Mouse (Mus musculus) MEL (cell line): ENCODE data around the gene Unc13d. TPM values are rescaled to one million over a fixed set of nuclear protein-coding genes. Genes with fewer than 3 reads are reported as not detected.

ENCODE experiments used
- DNase-seq: peaks from one replicate; pipeline ENCODE4 v3.0.0; 2011; ENCODE audit warnings: low read depth, low spot score
- H3K27ac ChIP-seq: 2 replicates; pipeline ENCODE4 v1.5.1; 2012; ENCODE audit warnings: low read depth, mild to moderate bottlenecking, control low read depth, low read length, moderate library complexity; ENCODE audit not compliant: control insufficient read depth
- H3K27me3 ChIP-seq, 2 experiments: fragments of 150-350 bp in 1 of 2; sonication (generic) in 1 of 2; 2 replicates each; pipeline ENCODE4 v1.6.1; 2012; ENCODE audit warnings: low read length in 2 of 2, mild to moderate bottlenecking in 2 of 2, improper control_type of control experiment in 1 of 2, moderate library complexity in 1 of 2; ENCODE audit not compliant: insufficient read depth in 2 of 2, control insufficient read depth in 1 of 2
- H3K36me3 ChIP-seq, 2 experiments: 2 replicates each; pipeline ENCODE4 v1.6.1; 2012 to 2014; ENCODE audit warnings: low read length in 2 of 2, improper control_type of control experiment in 1 of 2, inconsistent platforms in 1 of 2, mild to moderate bottlenecking in 1 of 2; ENCODE audit not compliant: insufficient read depth in 2 of 2, control insufficient read depth in 1 of 2
- H3K4me1 ChIP-seq, 2 experiments: fragments of 150-350 bp in 1 of 2; sonication (generic) in 1 of 2; 2 replicates each; pipeline ENCODE4 v1.6.1; 2012; ENCODE audit warnings: low read length in 2 of 2, improper control_type of control experiment in 1 of 2, mild to moderate bottlenecking in 1 of 2; ENCODE audit not compliant: insufficient read depth in 2 of 2, control insufficient read depth in 1 of 2
- H3K4me3 ChIP-seq, 2 experiments: fragments of 150-350 bp in 1 of 2; sonication (generic) in 1 of 2; 2 replicates each; pipeline ENCODE4 v1.5.1; 2012; ENCODE audit warnings: low read depth in 2 of 2, low read length in 2 of 2, mild to moderate bottlenecking in 2 of 2, moderate library complexity in 2 of 2, control low read depth in 1 of 2, improper control_type of control experiment in 1 of 2; ENCODE audit not compliant: control insufficient read depth in 1 of 2, insufficient read depth in 1 of 2
- H3K79me2 ChIP-seq: 2 replicates; pipeline ENCODE4 v1.6.1; 2012; ENCODE audit warnings: mild to moderate bottlenecking, low read length, moderate library complexity; ENCODE audit not compliant: control insufficient read depth, poor library complexity, insufficient read depth
- H3K9ac ChIP-seq: 2 replicates; pipeline ENCODE4 v1.6.1; 2012; ENCODE audit warnings: low read depth, mild to moderate bottlenecking, control low read depth, low read length, moderate library complexity; ENCODE audit not compliant: control insufficient read depth, poor library complexity, severe bottlenecking
- H3K9me3 ChIP-seq: fragments of 150-350 bp; sonication (generic); replicated peaks from 2 replicates; pipeline ENCODE4 v1.6.1; 2012; ENCODE audit warnings: mild to moderate bottlenecking, low read length, improper control_type of control experiment, moderate library complexity; ENCODE audit not compliant: insufficient read depth
- CHD1 ChIP-seq: IDR thresholded peaks from 2 replicates; pipeline ENCODE4 v1.6.1; 2012; ENCODE audit warnings: low read depth, mild to moderate bottlenecking, inconsistent platforms, low read length, improper control_type of control experiment
- CHD2 ChIP-seq: IDR thresholded peaks from 2 replicates; pipeline ENCODE4 v1.6.1; 2011; ENCODE audit warnings: low read length, improper control_type of control experiment
- CTCF ChIP-seq, 3 experiments: IDR thresholded peaks in 2 of 3; conservative IDR thresholded peaks in 1 of 3; 2 replicates each; pipeline ENCODE4 v1.5.1; 2011 to 2012; ENCODE audit warnings: low read length in 3 of 3, low read depth in 2 of 3, mild to moderate bottlenecking in 2 of 3, improper control_type of control experiment in 1 of 3, inconsistent platforms in 1 of 3, mixed read lengths in 1 of 3, moderate library complexity in 1 of 3; ENCODE audit not compliant: control insufficient read depth in 1 of 3, insufficient read depth in 1 of 3, poor library complexity in 1 of 3, severe bottlenecking in 1 of 3
- E2F4 ChIP-seq: IDR thresholded peaks from 2 replicates; pipeline ENCODE4 v1.6.1; 2011; ENCODE audit warnings: low read depth, low read length, improper control_type of control experiment, borderline replicate concordance
- ELF1 ChIP-seq: IDR thresholded peaks from 2 replicates; pipeline ENCODE4 v1.6.1; 2014; ENCODE audit warnings: low read depth, mild to moderate bottlenecking, inconsistent platforms, low read length, improper control_type of control experiment, moderate library complexity
- GABPA ChIP-seq: IDR thresholded peaks from 2 replicates; pipeline ENCODE4 v1.6.1; 2012; ENCODE audit warnings: low read depth, mild to moderate bottlenecking, inconsistent platforms, low read length, improper control_type of control experiment, moderate library complexity
- HCFC1 ChIP-seq: IDR thresholded peaks from 2 replicates; pipeline ENCODE4 v1.6.1; 2012; ENCODE audit warnings: low read depth, mild to moderate bottlenecking, inconsistent platforms, low read length, improper control_type of control experiment, moderate library complexity
- JUND ChIP-seq: IDR thresholded peaks from 2 replicates; pipeline ENCODE4 v1.6.1; 2011; ENCODE audit warnings: low read depth, mild to moderate bottlenecking, improper control_type of control experiment, low read length
- KAT2A ChIP-seq: conservative IDR thresholded peaks from 2 replicates; pipeline ENCODE4 v1.6.1; 2012; ENCODE audit warnings: low read depth, low read length, improper control_type of control experiment, inconsistent platforms
- MAFK ChIP-seq: IDR thresholded peaks from 2 replicates; pipeline ENCODE4 v1.6.1; 2011; ENCODE audit warnings: low read depth, mild to moderate bottlenecking, low read length, improper control_type of control experiment, borderline replicate concordance
- MAX ChIP-seq: IDR thresholded peaks from 2 replicates; pipeline ENCODE4 v1.6.1; 2011; ENCODE audit warnings: low read length, improper control_type of control experiment
- MAZ ChIP-seq: IDR thresholded peaks from 2 replicates; pipeline ENCODE4 v1.6.1; 2012; ENCODE audit warnings: low read depth, mild to moderate bottlenecking, inconsistent platforms, low read length, improper control_type of control experiment
- MXI1 ChIP-seq: IDR thresholded peaks from 2 replicates; pipeline ENCODE4 v1.6.1; 2011; ENCODE audit warnings: mild to moderate bottlenecking, low read depth, low read length, improper control_type of control experiment
- MYC ChIP-seq: IDR thresholded peaks from 2 replicates; pipeline ENCODE4 v1.6.1; 2011; ENCODE audit warnings: low read depth, mild to moderate bottlenecking, low read length, improper control_type of control experiment, moderate library complexity
- NELFE ChIP-seq: IDR thresholded peaks from 2 replicates; pipeline ENCODE4 v1.6.1; 2011; ENCODE audit warnings: low read depth, low read length, improper control_type of control experiment
- NRF1 ChIP-seq: IDR thresholded peaks from 2 replicates; pipeline ENCODE4 v1.6.1; 2014; ENCODE audit warnings: low read depth, mild to moderate bottlenecking, inconsistent platforms, low read length, improper control_type of control experiment, moderate library complexity; ENCODE audit not compliant: poor library complexity, insufficient read depth, severe bottlenecking
- POLR2A ChIP-seq, 2 experiments: IDR thresholded peaks; 2 replicates each; pipeline ENCODE4 v1.6.1; 2011 to 2012; ENCODE audit warnings: low read length in 2 of 2, mild to moderate bottlenecking in 2 of 2, control low read depth in 1 of 2, improper control_type of control experiment in 1 of 2, low read depth in 1 of 2, moderate library complexity in 1 of 2; ENCODE audit not compliant: control insufficient read depth in 1 of 2, insufficient read depth in 1 of 2, poor library complexity in 1 of 2
- POLR2AphosphoS2 ChIP-seq: IDR thresholded peaks from 2 replicates; pipeline ENCODE4 v1.6.1; 2011; ENCODE audit warnings: low read length, improper control_type of control experiment
- POLR2AphosphoS5 ChIP-seq: IDR thresholded peaks from 2 replicates; pipeline ENCODE4 v1.6.1; 2012; ENCODE audit warnings: low read depth, borderline replicate concordance, mild to moderate bottlenecking, inconsistent platforms, low read length, moderate library complexity, mixed read lengths
- RAD21 ChIP-seq: IDR thresholded peaks from 2 replicates; pipeline ENCODE4 v1.6.1; 2011; ENCODE audit warnings: mild to moderate bottlenecking, low read depth, low read length, improper control_type of control experiment
- RCOR1 ChIP-seq: IDR thresholded peaks from 2 replicates; pipeline ENCODE4 v1.6.1; 2012; ENCODE audit warnings: low read depth, mild to moderate bottlenecking, inconsistent platforms, low read length, improper control_type of control experiment
- SIN3A ChIP-seq: IDR thresholded peaks from 2 replicates; pipeline ENCODE4 v1.6.1; 2012; ENCODE audit warnings: low read length, improper control_type of control experiment, inconsistent platforms
- SMC3 ChIP-seq: IDR thresholded peaks from 2 replicates; pipeline ENCODE4 v1.6.1; 2011; ENCODE audit warnings: low read depth, low read length, improper control_type of control experiment
- TAL1 ChIP-seq: IDR thresholded peaks from 2 replicates; pipeline ENCODE4 v1.6.1; 2012; ENCODE audit warnings: mild to moderate bottlenecking, inconsistent platforms, low read length, moderate library complexity, mixed read lengths
- TBP ChIP-seq: IDR thresholded peaks from 2 replicates; pipeline ENCODE4 v1.8.0; 2011; ENCODE audit warnings: low read depth, low read length, improper control_type of control experiment
- TCF12 ChIP-seq: IDR thresholded peaks from 2 replicates; pipeline ENCODE4 v1.6.1; 2014; ENCODE audit warnings: low read depth, mild to moderate bottlenecking, inconsistent platforms, low read length, improper control_type of control experiment, moderate library complexity
- USF2 ChIP-seq, 2 experiments: IDR thresholded peaks; 2 replicates each; pipeline ENCODE4 v1.6.1; 2011 to 2012; ENCODE audit warnings: improper control_type of control experiment in 2 of 2, low read length in 2 of 2, borderline replicate concordance in 1 of 2, inconsistent platforms in 1 of 2, low read depth in 1 of 2, mild to moderate bottlenecking in 1 of 2; ENCODE audit not compliant: insufficient read depth in 1 of 2
- ZC3H11A ChIP-seq: IDR thresholded peaks from 2 replicates; pipeline ENCODE4 v1.6.1; 2012; ENCODE audit warnings: low read depth, mild to moderate bottlenecking, inconsistent platforms, low read length, improper control_type of control experiment
- ZMIZ1 ChIP-seq: IDR thresholded peaks from 2 replicates; pipeline ENCODE4 v1.6.1; 2012; ENCODE audit warnings: low read depth, mild to moderate bottlenecking, inconsistent platforms, low read length, improper control_type of control experiment, moderate library complexity
- ZNF384 ChIP-seq: IDR thresholded peaks from 2 replicates; pipeline ENCODE4 v1.6.1; 2012; ENCODE audit warnings: low read depth, mild to moderate bottlenecking, inconsistent platforms, low read length, improper control_type of control experiment
- polyA plus RNA-seq, 2 experiments: library from polyadenylated mRNA; stranded (reverse) in 1 of 2; unstranded in 1 of 2; fragments of >175 nt in 1 of 2; fragments of >200 nt in 1 of 2; gene quantifications; 2 replicates each; pipeline versions ENCODE4 v1.2.1 to v1.2.4; 2012; ENCODE audit warnings: low replicate concordance in 2 of 2, low read depth in 1 of 2; ENCODE audit not compliant: insufficient read length in 2 of 2, insufficient read depth in 1 of 2, missing spikeins in 1 of 2
- total RNA-seq: library from RNA; depleted of rRNA; stranded (reverse); fragments of 300-350 nt; gene quantifications from 2 replicates; pipeline ENCODE4 v1.2.3, GENCODE M21; 2012

The Unc13d gene
- total and polyA plus RNA-seq, 3 experiments: 115 to 146 TPM; not detected in 1

DNA sequence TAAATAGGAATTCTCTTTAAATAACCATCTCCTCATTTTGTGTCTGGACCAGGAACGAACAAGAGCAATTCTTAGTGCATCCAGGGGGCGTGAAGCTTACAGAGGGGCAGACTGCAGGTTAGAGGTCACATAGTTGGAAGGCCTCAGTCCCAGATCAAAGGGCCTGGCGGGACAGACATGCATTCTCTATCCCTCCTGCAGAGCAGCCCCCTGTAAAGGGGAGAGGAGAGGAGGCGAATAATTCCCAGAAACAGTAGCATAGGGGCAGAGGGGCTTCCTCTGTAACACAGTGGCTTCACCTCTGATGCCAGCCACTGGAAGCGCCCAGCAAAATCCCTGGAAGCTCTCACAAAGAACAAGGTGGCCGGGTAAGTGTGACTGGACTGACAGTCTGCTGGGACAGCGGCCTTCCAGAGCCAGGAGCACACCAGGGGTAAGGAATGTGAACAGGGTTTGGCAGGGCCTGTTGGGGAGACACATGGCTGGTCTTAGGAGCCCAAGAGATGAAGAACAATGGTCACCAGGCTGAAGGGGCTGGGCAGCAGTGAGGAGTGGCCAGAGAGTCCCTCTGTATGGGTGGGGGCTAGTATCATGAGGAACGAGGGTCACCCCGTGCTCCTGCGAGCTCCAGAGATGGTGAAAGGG is 1.0 kb upstream of the Unc13d start:
- Histone ChIP-seq H3K9me3 (no peaks in the 10 kb centered on the region), H3K27ac (peak overlapping the region; percentile 41), H3K36me3 (peaks cover 0 to 20% of the 10 kb centered on the region in 2 experiments; a peak in 2 of 4 replicates), H3K4me3 (peak overlapping the region in 1 of 2 experiments; percentile 8; a peak in 1 of 4 replicates), H3K4me1 (peaks cover 11 to 24% of the 10 kb centered on the region in 2 experiments), H3K79me2 (peaks cover 21% of the 10 kb centered on the region), H3K9ac (peak overlapping the region; percentile 30), H3K27me3 (no peaks in the 10 kb centered on the region)
- no peak for TF ChIP-seq CHD2
- TF ChIP-seq JUND: no peak
- TF ChIP-seq RAD21: no peak
- no peak for TF ChIP-seq MYC
- no peak for TF ChIP-seq NELFE
- TF ChIP-seq MXI1: no peak
- no peak for TF ChIP-seq ZMIZ1
- TF ChIP-seq USF2 (IDR thresholded peaks at IDR 0.05; ENCODE audit: borderline replicate concordance in 1 of 2, insufficient read depth in 1 of 2, low read depth in 1 of 2, low read length in 2 of 2): no peak
- TF ChIP-seq GABPA: no peak
- no peak for TF ChIP-seq MAZ
- no peak for TF ChIP-seq POLR2AphosphoS2
- TF ChIP-seq NRF1: no peak
- no peak for TF ChIP-seq TCF12
- TF ChIP-seq ZNF384: no peak
- no peak for DNase-seq

DNA sequence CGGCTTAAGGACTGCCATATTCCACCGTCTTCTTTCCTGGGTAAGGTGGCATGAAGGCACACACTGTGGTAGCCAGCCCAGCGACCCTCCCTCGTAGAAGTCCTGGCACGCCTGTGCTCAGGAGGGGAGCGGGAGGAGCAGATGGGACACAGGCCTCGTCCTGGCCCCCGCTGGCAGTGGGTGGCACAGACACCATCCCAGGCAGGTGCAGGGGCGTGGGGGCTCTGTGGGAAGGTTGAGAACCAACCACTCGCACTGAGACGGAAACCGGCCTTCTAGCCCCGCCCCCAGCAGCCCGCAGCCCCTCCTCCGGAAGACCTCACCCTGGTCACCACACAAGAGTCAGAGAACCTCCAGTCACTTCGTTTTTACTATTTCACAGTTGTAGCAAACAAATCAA is 460 bp upstream of the Unc13d start:
- no peaks in the 10 kb centered on the region for H3K27me3 ChIP-seq
- peaks cover 0 to 20% of the 10 kb centered on the region in 2 experiments; a peak in 2 of 4 replicates for H3K36me3 ChIP-seq
- H3K9ac ChIP-seq: peak overlapping the region; percentile 94
- H3K27ac ChIP-seq: peak overlapping the region; percentile 97
- peaks cover 11 to 21% of the 10 kb centered on the region in 2 experiments for H3K4me1 ChIP-seq
- peaks cover 21% of the 10 kb centered on the region for H3K79me2 ChIP-seq
- peak; percentile 92 for DNase-seq
- H3K4me3 ChIP-seq: peak overlapping the region; percentile 59 to 78
- no peaks in the 10 kb centered on the region for H3K9me3 ChIP-seq
- TF ChIP-seq TBP: no peak
- no peak for TF ChIP-seq MAFK
- TF ChIP-seq TCF12: no peak
- TF ChIP-seq ELF1: peak; percentile 50
- no peak; the same call in 1 of the 2 replicates for TF ChIP-seq HCFC1
- TF ChIP-seq POLR2A (IDR thresholded peaks at IDR 0.05; ENCODE audit: control insufficient read depth in 1 of 2, insufficient read depth in 1 of 2, low read depth in 1 of 2, low read length in 2 of 2, poor library complexity in 1 of 2): peak; percentile 42 to 63; a peak in 2 of 4 replicates
- TF ChIP-seq JUND: no peak
- peak; percentile 42; the same call in 1 of the 2 replicates for TF ChIP-seq MXI1
- TF ChIP-seq CHD1: 0 out of 2 replicates have a peak, but pooled peaks have one; percentile 3
- no peak for TF ChIP-seq RCOR1
- peak; percentile 86 for TF ChIP-seq POLR2AphosphoS2
- no peak for TF ChIP-seq CTCF (IDR thresholded peaks at IDR 0.05 in 2 of 3, conservative IDR thresholded peaks at IDR 0.05 in 1 of 3; ENCODE audit: control insufficient read depth in 1 of 3, insufficient read depth in 1 of 3, low read depth in 2 of 3, low read length in 3 of 3, poor library complexity in 1 of 3, severe bottlenecking in 1 of 3)
- no peak for TF ChIP-seq MAX
- no peak for TF ChIP-seq ZC3H11A
- no peak for TF ChIP-seq E2F4
- no peak for TF ChIP-seq NELFE
- TF ChIP-seq POLR2AphosphoS5: peak; percentile 93; the same call in 1 of the 2 replicates
- no peak for TF ChIP-seq SMC3
- TF ChIP-seq TAL1: no peak
- no peak for TF ChIP-seq RAD21
- TF ChIP-seq SIN3A: peak; percentile 12; the same call in 1 of the 2 replicates
- TF ChIP-seq KAT2A: no peak
- no peak for TF ChIP-seq GABPA
- no peak for TF ChIP-seq CHD2
